Mouse (Mus musculus): ENCODE data around the gene Cers3.

DNA sequence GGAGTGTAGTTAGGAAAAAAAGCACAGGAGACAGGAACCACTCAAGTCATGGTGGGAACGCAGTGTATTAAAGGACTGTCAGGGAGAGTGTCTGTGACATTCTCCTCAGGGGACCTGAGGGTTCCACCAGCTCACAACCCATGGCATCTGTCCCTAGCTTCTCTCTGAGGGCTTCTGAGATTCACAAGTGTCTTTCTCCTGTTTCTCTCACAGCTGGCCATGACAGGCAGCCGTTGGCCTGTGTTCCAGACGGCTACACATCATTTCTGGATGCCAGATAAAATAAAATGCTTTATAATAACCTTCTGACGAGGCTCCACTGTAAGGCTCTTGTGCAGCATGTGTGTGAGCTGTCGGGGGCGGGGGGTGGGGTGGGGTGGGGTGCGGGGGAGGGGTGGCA is 128.2 kb downstream of the Cers3 start:
- TF ChIP-seq CTCF (conservative IDR thresholded peaks at IDR 0.05; ENCODE audit: low read length) (no peak), NANOG (IDR thresholded peaks at IDR 0.05; ENCODE audit: borderline replicate concordance, low read length) (no peak)
